Mouse (Mus musculus): ENCODE results near the gene Sdk2.
A peak's percentile ranks its signal among the peaks of the same experiment; 100 is the strongest.

The Sdk2 gene

GRCm38 (mm10) chr11:113933678-113934077 is 133.2 kb downstream of the Sdk2 start:
- no peak for DNase-seq (ENCODE audit: extremely low read depth, low read depth, low spot score)

GRCm38 (mm10) chr11:113932909-113933308 is 133.9 kb downstream of the Sdk2 start:
- no peak for DNase-seq (ENCODE audit: extremely low read depth, low read depth, low spot score)

- DNase-seq (ENCODE audit: extremely low read depth, low read depth, low spot score), result no peak
Measured at GRCm38 (mm10) chr11:113931701-113932100, 135.1 kb downstream of the Sdk2 start.

- DNase-seq (ENCODE audit: extremely low read depth, low read depth, low spot score), result no peak
Measured at GRCm38 (mm10) chr11:113930112-113930511, 136.7 kb downstream of the Sdk2 start.

GRCm38 (mm10) chr11:113928831-113929230 is 138.0 kb downstream of the Sdk2 start:
- no peak for DNase-seq (ENCODE audit: extremely low read depth, low read depth, low spot score)

GRCm38 (mm10) chr11:113928291-113928690 is 138.6 kb downstream of the Sdk2 start:
- DNase-seq (ENCODE audit: extremely low read depth, low read depth, low spot score), result peak; percentile 71

GRCm38 (mm10) chr11:113927826-113928225 is 139.0 kb downstream of the Sdk2 start:
- no peak for DNase-seq (ENCODE audit: extremely low read depth, low read depth, low spot score)

- DNase-seq (ENCODE audit: extremely low read depth, low read depth, low spot score), result no peak
Measured at GRCm38 (mm10) chr11:113927231-113927630, 139.6 kb downstream of the Sdk2 start.

- no peak for DNase-seq (ENCODE audit: extremely low read depth, low read depth, low spot score)
Measured at GRCm38 (mm10) chr11:113923137-113923536, 143.7 kb downstream of the Sdk2 start.

- DNase-seq (ENCODE audit: extremely low read depth, low read depth, low spot score), result no peak
Measured at GRCm38 (mm10) chr11:113903131-113903860, 163.6 kb downstream of the Sdk2 start.

GRCm38 (mm10) chr11:113901906-113902305 is 164.9 kb downstream of the Sdk2 start:
- DNase-seq (ENCODE audit: extremely low read depth, low read depth, low spot score), result no peak

- DNase-seq (ENCODE audit: extremely low read depth, low read depth, low spot score), result no peak
Measured at GRCm38 (mm10) chr11:113898671-113899070, 168.2 kb downstream of the Sdk2 start.

GRCm38 (mm10) chr11:113896006-113896405 is 170.8 kb downstream of the Sdk2 start:
- DNase-seq (ENCODE audit: extremely low read depth, low read depth, low spot score), result peak; percentile 25

GRCm38 (mm10) chr11:113892924-113893323 is 173.9 kb downstream of the Sdk2 start:
- DNase-seq (ENCODE audit: extremely low read depth, low read depth, low spot score), result no peak

- DNase-seq (ENCODE audit: extremely low read depth, low read depth, low spot score), result no peak
Measured at GRCm38 (mm10) chr11:113892067-113892466, 174.8 kb downstream of the Sdk2 start.

GRCm38 (mm10) chr11:113888156-113888750 is 178.6 kb downstream of the Sdk2 start:
- DNase-seq (ENCODE audit: extremely low read depth, low read depth, low spot score), result no peak

- no peak for DNase-seq (ENCODE audit: extremely low read depth, low read depth, low spot score)
Measured at GRCm38 (mm10) chr11:113886299-113886698, 180.5 kb downstream of the Sdk2 start.

- no peak for DNase-seq (ENCODE audit: extremely low read depth, low read depth, low spot score)
Measured at GRCm38 (mm10) chr11:113884962-113885361, 181.9 kb downstream of the Sdk2 start.

- no peak for DNase-seq (ENCODE audit: extremely low read depth, low read depth, low spot score)
Measured at GRCm38 (mm10) chr11:113883031-113883430, 183.8 kb downstream of the Sdk2 start.

- no peak for DNase-seq (ENCODE audit: extremely low read depth, low read depth, low spot score)
Measured at GRCm38 (mm10) chr11:113881864-113882263, 185.0 kb downstream of the Sdk2 start.

- no peak for DNase-seq (ENCODE audit: extremely low read depth, low read depth, low spot score)
Measured at GRCm38 (mm10) chr11:113867066-113867465, 199.8 kb downstream of the Sdk2 start.

- DNase-seq (ENCODE audit: extremely low read depth, low read depth, low spot score), result peak; percentile 8
Measured at GRCm38 (mm10) chr11:113865627-113866026, 201.2 kb downstream of the Sdk2 start.

- no peak for DNase-seq (ENCODE audit: extremely low read depth, low read depth, low spot score)
Measured at GRCm38 (mm10) chr11:113863408-113863807, 203.4 kb downstream of the Sdk2 start.

Measured in fat pad, adult 2 months (tissue).